Mouse (Mus musculus): ENCODE measurements around the gene Leap2.
"Not testable (repeated sequence)": the region's sequence is repeated elsewhere in the genome, so short reads cannot be mapped to it uniquely, and the experiment has no call there.

Gene Leap2

DNA sequence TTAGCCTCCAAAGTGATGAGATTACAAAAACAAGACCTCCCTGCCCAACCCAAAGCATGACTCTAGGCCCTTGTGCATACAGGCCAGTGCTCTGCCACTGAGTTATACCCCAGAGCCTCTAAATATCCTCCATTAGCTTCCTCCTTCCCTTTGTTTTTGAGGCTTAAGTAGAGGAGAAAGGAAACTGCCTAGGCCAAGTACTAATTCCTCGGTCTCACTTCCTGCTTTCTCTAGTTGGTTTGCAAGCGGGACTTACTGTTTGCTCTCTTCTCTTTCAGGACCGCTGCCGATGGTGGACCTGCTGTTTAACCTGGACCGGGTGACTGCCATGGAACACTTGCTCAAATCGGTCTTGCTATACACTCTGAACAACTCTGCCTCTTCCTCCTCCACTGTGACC lies 13.4 kb upstream of the Leap2 start:
- no peak for DNase-seq

DNA sequence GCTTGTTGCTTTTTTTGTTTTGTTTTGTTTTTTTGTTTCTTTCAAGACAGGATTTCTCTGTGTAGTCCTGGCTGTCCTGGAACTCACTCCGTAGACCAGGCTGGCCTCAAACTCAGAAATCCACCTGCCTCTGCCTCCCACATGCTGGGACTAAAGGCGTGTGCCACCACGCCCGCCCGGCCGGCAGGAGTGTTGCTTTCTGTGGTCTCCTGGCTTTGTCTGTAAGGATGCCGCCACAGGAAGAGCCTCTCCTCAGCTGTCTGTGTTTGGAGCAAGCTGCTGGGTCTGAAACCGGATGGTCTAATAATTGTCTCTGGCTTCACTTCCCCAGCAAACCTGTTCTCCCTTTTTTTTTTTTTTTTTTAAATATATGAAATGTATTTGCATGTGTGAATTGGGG lies 12.5 kb upstream of the Leap2 start:
- DNase-seq: no peak

DNA sequence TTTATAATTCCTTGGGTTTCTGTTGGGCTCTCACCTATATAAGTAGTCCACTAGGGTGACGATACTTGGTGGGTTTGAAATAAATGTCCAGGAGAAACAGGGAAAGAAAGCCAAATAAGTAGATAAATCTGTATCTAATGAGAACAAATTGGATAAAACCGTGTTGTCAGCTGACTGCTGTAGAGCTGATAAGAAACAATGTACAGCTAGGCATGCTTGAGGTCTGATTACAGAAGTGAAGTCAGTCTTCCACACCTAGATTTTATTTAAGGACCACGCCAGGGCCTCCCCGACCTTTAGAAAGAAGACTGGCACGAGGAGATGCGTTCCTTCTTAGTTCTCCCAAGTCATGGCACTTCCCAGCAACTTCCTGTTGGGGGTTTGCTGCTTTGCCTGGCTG lies 10.1 kb upstream of the Leap2 start:
- DNase-seq: no peak

DNA sequence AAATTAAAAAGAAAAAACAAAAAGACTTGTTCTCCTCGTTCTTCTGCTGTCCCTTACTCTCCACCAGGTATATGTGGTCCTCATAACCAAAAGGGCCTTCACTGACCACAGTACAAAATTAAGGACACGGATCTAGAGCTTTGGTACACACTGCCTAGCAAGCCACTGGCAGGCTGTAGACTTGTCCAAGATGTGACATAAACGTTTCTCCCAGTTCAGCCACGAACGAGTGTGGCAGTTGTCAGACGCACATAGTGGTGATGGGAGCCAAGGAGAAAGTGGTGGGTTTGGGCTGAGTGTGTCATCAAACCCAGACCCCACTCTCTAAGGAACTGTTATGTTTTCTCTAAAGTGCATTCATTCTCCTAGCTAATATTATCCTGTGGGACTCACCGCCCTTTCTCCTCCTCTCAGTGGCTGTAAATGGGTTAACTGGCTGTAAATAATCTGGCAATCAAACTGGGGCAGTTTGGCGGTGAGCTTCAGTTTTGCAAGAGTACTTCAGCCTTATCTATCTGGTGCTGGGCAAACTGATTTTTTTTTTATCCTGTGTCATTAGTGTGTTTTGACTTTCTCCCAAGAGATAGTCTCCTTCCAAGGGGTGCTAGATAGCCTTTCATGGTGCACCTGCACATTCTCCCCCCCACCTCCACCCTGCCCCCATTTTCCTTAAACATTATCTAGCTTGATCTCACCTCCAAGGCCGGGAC lies 8.5 kb upstream of the Leap2 start:
- DNase-seq: no peak

DNA sequence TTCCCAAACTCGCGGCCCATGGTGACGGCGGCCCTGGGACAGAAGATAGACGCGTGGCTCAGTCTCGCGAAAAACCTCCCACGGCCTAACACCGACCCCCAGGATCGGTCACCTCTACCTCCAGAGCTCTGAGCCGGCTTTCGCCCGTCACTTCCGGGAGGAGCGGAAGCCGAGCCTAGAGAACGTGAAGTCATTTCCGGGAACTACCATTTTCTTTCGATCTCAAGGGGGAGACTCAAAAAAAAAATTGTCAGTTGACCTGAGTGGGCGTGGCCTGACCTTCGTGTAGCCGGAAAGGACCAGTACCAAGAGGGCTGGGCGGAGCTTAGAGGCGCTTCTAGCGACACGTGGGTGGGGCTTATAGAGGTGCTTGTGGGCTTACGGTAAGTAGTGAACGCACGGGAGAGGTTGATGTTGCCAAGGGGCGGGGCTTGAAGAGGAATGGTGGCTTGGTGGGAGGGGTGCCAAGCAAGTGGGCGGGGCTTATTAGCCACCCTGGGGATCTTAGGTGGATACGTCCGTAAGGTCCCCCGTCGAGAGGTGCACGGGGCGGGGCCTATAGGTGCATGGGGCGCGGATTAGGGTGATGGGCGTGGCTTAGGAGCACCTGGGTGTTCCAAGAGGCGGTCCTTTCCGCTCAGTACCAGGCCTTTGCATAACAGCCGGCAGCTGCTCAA lies 7.8 kb upstream of the Leap2 start, which contains the start of the genes Uqcrq and Gdf9:
Gene Uqcrq, minus strand, starts transcription at position 162 of the 677 bp plus-strand sequence.
Gene Gdf9, plus strand, starts transcription at position 354 of the 677 bp plus-strand sequence.
- peak; percentile 100 for DNase-seq

DNA sequence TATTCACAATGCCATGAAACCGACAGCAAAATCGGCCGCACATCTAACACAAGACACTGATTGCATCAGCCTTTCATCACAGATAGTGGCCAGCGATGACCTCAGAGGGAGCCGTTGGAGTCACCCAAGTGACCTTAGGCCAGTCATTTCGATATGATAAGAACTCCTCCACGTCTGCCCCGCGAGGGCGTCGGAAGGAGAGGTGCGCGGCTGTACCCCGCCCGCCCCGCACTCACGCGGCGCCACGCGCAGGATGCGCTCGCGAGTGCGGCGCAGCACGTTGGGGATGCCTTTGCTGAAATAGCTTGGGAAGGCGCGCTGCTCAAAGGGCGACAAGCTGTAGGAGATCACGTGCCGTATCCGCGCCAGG lies 7.3 kb upstream of the Leap2 start:
- no peak for DNase-seq

DNA sequence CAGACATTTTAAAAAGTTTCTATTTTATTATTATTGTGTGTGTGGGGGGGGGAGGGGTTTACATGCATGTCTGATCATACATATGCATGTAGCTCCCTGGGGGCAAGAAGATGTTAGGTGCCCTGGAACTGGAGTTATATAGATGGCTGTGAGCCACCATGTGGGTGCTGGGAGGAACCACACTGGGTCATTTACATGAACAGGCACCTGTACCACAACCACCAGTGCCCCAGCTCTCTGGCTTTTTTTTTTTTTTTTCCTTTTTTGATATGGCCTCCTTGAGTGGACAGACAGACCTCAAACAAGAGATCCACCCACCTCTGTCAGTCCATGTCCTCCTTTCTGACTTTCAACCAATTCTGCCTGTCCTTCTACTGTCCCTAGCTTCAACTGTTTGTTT lies 6.2 kb upstream of the Leap2 start:
- DNase-seq: no peak

DNA sequence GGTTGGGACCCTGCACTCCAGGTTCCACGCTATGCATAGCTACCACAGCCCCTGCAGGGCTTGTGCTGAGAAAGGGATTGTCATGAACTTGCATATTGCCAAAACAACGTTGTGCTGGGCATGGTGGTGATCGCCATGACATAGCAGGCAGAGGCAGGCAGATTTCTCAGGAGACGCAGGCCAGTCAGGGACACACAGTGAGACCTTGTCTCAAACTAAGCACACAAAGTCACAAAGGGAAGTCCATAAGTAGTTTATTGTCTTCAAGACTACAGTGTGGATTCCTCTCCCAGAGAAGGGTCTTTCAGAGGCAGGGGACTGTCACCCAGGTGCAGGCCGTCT lies 5.7 kb upstream of the Leap2 start:
- DNase-seq: no peak

DNA sequence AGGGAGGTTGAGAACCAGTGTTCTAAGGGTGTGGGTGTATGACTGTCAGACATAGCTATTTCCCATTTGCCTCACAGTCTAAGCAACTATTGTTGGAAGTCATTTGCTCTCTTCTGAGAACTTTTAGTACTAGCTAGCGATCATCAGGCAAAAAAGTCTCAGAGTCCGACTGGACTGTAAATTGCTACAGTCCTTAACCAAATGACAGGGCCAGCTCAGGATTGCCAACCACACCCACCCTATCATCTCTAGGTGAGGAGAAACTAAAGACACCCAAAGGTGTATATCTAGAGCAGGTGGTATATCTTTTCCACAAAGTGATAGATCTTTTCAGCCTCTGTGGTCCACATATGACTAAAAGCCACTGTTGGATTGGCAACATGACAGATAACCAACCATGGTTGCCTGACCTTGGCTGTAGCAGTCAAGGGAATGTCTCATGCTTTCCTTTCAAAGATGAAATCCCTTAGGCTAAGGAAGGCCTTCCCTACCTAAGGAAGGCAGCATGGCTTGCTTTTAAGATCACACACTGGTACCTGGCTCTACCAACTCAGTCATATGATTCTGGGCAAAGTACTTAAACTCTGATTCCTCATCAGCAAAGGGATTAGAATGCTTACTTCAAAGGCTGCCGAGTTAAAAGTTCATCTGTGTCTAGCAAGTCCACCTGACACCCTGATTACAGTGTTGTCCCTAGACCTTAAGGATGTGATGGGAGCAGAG lies 5.2 kb upstream of the Leap2 start:
- DNase-seq: no peak

DNA sequence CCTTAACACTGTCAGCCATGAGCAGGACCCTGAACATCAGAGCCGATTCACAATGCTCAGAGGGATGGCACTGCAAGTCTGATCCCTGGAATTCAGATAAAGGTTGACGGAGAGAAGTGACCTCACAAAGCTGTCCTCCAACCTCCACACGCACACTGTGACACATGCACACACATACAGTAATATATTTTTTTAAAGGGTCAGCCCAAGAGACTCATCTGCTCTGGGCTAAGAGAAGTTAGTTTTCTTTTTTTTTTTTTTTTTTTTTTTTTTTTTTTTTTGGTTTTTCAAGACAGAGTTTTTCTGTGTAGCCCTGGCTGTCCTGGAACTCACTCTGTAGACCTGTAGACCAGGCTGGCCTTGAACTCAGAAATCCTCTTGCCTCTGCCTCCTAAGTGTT lies 3.9 kb upstream of the Leap2 start:
- DNase-seq: not testable (repeated sequence)

DNA sequence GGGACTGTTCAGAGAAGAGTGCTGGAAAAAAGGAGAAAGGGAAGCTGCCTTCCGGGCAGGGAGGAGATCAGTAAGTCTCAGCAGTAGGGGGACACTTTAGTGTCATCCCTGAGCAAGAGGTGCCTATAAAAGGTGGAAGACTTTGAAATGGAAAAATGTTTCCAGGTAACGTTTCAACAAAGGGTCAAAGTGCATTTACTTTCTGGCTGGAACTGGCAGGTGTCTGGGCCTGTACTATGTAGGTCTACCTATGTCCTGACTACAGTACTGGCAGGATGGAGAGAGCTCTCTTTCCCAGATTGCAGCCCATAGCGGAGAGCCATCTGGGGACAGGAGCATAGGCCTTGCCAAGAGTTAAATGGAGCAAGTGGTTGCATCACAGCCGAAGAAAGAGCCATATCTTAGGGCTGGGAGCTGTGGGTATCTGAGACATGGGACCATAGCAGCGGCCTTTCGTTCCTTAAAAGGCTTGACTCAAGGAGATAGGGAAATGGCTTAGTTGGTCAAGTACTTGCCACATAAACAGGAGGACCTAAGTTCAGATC lies 2.8 kb upstream of the Leap2 start:
- no peak for DNase-seq

DNA sequence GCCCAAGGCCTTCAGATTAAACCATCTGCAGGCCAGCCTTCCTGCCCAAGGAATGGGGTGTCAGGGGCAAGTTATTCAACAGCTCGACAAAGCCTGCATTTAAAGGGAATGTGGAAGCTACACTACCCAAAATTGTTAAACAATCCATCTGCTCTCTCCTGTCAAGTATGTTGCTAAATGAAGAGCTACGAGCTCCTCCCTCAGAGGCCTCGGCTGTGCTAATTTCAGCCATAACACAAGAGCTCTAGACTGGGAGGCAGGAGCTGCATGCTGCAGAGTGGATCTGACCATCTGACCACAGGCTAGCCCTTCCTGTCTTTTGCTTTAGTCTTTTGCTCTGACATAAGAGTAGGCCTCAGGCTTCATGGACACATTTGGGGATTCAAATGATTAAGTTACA lies 2.3 kb upstream of the Leap2 start:
- no peak for DNase-seq

DNA sequence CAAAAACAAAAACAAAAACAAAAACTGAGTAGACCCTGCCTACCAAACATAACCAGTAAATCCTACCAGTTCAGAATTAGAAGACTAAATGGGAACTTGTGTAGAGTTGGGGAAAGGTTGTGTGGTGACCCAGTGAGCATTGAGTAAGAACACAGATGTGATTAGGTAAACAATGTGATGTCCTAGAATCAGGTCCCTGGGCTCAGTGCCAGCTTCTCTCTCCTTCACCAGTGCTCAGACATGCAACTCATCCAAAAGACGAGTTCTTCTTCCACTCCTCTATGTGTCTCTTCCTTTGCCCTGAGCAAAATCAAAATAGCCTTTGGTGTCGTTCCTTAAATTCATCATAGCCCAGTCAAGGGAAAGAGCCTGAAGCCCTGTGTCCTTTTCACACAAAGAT lies 1.9 kb upstream of the Leap2 start:
- no peak for DNase-seq

DNA sequence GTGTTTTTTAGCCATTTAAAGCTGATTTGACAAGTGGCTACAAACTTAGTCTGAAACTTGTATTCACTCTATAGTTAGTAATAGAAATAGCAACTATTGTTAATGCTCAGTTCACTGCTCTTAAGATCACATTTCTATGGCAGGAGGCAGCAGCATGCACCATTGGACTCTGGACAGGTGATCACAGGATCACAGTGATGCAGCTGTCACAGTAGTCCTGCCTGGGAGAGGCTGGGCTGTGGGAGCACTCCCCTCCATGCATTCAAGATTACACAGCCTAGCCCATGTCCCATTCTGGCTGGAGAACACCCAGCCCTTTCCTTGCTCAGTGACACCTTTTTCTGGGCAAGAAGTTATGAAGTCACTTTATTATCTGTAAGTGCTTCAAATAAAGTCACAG lies 4.9 kb downstream of the Leap2 start:
- DNase-seq: no peak

DNA sequence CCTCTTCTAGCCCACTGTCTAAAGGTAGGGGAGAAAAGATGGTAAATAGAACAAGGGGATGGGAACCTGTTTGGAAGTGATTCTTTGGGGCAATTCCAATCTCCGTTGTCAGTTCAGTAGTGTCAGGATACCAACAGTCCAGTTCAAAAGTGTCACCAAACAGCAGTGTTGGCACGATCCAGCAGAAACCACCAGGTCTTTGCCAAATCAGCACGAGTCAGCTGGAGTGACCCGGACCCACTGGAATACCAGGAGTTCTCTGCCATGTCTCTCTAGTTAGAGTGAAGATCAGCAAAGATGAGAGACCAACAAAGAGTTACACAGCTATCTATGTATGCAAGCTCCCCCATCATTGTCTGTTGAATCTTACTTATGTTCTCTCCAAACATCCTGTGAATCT lies 9.1 kb downstream of the Leap2 start:
- DNase-seq: no peak

DNA sequence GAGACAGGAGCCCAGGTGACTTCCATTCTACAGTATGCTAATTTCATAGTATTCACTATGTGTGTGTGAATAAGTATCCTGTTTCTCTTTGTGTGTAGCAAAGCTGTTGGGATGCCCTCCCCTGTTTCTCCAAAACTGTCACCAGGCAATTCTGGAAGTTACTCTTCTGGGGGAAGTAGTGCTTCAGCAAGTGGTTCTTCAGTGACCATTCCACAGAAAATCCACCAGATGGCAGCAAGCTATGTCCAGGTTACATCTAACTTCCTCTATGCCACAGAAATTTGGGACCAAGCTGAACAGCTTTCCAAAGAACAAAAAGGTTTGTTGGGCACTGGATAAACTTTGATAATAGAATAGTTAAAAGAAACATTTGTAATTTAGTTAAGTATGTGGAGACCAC lies 11.2 kb downstream of the Leap2 start:
- DNase-seq: no peak

DNA sequence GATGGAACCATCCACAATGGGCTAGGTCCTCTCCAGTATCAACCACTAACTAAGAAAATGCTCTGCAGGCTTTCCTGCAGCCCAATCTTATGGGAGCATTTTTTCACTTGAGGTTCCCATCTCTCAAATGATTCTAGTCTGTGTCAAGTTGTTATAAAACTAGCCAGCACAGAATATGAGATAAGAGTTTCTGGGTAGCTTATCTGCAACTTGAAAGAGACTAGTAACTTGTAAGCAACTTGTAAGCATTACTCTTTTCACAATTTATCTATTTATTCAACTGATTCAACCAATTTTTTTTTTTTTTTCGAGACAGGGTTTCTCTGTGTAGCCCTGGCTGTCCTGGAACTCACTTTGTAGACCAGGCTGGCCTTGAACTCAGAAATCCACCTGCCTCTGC lies 19.3 kb downstream of the Leap2 start:
- DNase-seq: no peak

DNA sequence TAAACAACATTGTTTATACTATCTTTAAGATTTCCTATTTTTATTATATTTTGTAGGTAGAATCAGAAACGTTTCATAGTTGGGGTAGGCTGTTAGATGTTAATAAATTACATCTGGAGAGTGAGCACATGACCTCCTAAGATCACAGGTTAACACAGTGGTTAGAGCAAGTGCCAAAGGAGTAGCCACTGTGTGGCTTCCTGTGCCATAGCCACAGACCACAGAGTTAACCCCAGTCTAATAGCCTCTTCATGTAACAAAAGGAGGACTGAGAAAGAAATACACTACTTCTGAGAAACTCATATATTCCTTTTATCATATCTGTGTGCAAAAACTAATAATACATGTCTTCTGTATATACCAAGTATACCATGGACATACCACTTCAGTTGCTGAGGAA lies 29.1 kb downstream of the Leap2 start:
- no peak for DNase-seq

DNA sequence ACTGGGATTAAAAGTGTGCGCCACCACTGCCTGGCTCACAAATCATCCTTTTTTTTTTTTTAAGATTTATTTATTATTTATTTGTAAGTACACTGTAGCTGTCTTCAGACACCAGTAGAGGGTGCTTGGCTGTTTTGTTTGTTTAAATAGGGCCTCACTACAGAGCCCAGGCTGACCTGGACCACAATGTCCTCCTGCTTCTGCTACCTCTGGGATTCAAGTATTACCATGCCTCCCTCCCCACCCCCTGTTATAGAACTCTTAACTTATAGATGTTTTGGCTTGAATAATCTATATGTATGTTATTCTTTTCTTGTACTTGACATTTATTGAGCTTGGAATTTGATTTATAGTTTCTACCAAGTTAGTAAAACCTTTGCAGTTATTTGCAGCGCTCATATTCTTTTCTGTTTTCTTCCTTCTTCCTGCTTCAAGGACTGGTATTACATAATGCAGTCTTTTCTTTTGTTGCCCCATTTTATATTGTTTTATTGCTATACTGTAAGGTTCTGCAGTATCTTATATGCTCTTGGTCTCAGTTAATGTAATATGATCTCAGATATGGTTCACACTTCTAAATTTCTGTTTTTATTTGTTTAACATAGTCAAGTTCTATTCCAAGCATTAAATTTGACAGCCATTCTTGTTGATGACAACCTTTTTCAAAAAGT lies 39.1 kb downstream of the Leap2 start:
- no peak for DNase-seq

DNA sequence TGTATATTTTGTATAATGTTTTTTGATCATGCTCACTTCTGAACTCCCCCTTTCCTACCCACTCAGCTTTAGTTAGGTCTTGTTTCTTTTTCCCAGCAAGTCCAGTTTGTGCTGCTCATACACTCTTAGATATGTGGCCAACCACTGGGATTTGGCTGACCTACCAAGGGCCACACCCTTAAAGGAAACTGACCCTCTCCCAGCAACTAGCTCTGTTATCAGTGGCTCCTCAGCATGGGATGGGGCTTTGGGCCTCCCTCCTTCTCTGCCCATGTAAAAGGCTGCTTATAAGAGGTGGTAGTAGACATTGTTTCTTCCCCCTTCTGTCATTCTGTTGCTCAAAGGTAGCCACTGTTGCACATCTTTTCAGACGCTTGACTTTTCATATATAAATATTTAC lies 44.1 kb downstream of the Leap2 start:
- DNase-seq: no peak

Data from cerebellum, adult 11-12 months (tissue).